Mouse (Mus musculus) adrenal gland, postnatal 25 days (tissue): ENCODE results near the gene Samhd1. TPM values are rescaled to one million over a fixed set of nuclear protein-coding genes. Genes with fewer than 3 reads are reported as not detected.
A peak's percentile ranks its signal among the peaks of the same experiment; 100 is the strongest.

Experiments
- DNase-seq: peaks from one replicate; pipeline ENCODE4 v3.0.0; 2021; ENCODE audit warnings: mixed read lengths
- total RNA-seq: library from RNA; stranded (reverse); gene quantifications from 2 replicates; pipeline ENCODE4 v1.2.3, GENCODE M21; 2021

The Samhd1 gene
- total RNA-seq, 1 experiment from 2014 or later: 26.1 TPM

DNA sequence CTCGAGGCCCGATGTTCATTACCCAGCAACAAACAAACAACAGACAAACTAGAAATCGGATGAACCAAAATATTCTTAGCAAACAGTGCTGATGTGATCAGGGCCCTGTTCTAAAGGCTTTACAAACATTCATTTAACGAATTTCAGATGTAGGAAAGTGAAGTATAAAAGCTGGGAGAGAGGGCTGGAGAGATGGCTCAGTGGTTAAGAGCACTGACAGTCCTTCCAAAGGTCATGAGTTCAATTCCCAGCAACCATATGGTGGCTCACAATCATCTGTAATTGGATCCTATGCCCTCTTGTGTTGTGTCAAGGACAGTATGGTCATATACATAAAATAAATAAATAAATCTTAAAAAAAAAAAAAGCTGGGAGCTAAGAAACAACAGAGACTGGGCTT is 1.1 kb upstream of the Samhd1 start:
- DNase-seq: no peak

DNA sequence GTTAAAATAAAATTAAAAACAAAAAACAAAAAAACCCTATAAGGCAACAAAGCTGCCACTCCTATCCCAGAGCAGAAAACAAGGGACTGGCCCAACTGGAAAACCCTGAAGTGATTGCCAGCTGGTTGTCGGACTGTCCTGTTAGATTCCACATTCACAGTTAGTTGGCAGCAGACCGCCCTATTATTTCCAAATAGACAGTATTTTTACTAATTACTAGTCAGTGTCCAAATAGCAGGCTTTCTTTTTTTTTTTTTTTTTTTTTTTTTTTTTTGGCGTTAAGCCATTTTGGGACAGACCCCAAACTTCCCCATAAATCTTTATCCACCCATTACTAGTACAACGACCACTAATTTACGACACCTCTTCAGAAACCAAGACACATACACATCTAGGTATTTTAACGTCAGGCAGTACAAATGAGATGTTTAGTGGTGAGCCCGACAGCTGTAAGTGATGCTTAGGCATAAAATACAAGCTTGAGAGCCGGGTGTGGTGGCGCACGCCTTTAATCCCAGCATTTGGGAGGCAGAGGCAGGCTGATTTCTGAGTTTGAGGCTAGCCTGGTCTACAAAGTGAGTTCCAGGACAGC is 560 bp upstream of the Samhd1 start:
- no peak for DNase-seq

DNA sequence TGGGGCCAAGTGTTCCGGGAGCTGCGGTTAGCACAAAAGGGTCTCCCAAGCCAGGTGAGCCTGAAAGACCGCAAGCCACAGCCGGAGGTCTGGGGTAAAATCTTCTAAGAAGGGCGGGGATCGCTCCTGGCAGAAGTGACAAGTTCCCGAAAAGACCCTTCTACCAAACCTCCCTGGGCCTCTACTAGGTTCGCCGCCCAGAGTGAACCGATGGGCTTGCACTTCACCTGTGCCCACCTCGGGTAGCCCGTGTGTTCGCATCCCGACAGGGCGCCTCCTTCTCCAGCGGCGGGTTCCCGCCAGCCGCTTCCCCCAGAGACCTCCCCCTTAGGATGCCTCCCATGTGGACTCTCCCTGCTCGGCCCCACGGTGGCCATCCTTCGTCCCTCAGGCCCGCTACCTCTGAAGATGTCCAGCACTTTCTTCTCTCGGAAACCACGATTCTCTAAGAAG is 560 bp downstream of the Samhd1 start:
- peak; percentile 25 for DNase-seq

DNA sequence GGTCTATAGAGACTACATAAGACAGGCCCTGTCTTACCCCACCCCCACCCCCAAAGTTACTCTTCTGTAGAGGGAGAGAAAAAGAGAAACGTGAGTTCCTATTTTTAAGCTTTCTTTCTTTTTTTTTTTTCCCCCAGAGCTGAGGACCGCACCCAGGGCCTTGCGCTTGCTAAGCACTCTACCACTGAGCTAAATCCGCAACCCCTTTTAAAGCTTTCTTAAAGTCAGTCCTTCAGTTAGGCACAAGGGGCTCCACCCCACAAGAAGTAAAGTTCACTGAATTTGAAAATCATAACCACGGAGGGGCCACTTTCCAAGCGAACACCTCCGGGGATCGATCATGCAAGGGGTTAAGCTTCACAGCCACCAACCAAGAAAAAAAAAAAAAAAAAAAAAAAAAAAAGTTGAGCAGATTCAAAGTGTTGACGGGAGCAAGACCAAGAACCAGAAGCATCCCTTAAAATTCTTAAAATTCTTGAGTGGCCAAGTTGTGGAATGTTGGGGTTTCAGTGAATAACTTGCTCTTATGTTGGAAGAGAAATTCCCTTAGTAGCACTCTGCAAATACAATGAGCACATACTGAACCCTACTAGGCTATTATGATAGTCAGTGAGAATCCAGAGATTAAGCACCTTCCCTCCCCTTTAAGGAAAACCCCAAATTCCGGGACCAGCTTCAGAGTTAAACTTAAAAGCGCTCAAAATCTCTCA is 1.1 kb downstream of the Samhd1 start:
- DNase-seq: no peak

DNA sequence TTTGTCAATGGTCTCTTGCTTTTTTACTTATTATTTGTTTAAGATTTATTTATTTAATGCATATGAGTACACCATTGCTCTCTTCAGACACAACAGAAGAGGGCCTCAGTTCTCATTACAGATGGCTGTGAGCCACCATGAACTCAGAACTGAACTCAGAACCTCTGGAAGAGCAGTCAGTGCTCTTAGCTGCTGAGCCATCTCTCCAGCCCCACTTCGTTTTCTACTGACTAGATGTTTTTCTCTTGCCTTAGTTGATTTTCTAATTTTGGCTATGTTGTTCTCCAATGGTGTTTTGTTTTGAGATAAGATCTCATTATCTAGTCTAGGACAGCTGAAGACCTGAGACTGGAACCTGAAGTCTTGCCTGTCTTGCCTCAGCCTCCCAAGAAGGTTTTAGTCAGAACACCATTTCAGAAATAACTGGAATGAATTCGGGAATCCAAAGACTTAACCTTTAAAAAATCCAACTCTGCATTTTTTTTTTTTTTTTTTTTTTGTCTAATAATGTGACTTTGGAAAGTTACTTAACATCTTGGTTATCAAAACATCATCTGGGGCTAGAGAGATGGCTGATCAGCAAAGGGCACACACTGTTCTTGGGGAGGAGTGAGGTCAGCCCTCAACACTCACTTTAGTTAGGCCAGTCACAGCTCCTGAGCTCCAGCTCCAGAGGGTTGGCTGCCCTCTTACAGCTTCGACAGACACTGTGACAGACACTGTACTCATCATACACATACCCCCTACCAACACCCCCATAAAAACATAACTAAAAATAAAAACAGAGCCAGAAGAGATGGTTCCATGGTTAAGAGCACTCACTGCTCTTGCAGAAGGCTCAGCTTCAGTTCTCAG is 2.2 kb downstream of the Samhd1 start:
- DNase-seq: no peak

DNA sequence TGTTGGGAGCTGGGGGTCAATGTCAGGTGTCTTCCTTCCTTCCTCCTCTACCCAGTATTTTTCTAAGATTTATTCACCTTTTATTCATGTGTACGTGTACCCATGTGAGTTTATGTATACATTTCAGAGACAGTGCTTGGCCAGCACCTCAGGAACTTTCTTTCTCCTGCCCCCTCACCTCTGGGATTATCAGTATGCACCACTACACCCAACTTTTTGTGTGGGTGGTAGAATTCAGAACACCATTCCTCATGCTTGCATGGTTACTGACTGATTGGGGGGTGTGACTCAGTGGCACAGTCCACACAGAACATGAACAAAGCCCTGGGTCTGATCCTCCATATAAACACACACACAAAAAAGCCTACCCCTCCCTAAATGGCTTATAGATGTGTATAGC is 3.0 kb downstream of the Samhd1 start:
- no peak for DNase-seq

DNA sequence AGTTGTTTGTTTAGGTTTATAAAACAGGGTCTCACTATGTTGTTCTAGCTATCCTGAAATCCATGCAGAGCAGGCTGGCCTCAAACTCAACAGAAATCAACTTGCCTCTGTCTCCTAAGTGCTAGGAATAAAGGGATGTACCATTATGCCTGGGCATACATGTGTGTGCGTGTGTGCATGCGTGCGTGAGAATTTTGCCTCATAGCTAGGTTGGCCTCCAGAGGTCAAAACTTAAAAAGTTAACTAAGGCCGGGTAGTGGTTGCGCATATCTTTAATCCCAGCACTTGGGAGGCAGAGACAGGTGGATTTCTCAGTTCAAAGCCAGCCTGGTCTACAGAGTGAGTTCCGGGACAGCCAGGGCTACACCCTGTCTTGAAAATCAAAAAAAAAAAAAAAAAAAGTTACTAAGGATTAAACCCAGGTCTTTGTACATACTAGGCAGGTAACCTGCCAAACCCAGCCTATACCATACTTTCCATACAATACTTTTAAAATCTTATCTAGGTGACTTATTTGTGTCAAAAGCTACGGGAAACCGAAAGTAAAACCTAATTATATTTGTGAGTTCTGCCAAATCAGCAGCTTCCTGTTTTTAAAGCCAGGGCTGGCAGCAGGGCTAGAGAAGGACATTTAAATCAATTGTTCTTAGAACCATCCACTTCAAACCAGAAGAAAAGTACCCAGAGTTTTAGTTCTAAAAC is 4.1 kb downstream of the Samhd1 start:
- no peak for DNase-seq

DNA sequence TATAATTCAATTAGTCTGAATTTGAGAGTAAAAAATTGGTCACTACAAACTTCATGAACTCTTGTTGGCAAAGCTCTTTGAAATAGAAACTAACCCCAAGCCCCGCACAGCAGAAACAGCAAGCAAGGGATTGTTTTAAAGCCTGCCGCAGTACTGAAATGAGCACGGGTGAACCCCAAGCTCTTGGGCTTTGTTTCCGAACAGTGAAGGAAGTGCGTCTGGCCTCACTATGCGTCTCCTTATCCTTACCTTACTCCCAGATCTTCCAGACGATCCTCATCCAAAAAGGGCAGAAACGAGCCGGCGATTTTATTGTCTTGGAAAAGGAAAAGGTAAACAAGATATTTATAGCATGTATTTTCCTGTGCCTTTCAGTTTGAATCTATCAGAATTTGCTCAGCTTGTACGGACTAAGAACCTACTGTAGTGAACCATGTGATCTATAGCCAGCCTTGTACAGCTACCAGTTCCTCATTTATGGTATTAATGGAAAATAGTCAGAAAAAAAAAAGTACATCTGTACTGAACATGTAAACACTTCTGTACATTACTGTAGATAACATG is 5.4 kb downstream of the Samhd1 start:
- no peak for DNase-seq

DNA sequence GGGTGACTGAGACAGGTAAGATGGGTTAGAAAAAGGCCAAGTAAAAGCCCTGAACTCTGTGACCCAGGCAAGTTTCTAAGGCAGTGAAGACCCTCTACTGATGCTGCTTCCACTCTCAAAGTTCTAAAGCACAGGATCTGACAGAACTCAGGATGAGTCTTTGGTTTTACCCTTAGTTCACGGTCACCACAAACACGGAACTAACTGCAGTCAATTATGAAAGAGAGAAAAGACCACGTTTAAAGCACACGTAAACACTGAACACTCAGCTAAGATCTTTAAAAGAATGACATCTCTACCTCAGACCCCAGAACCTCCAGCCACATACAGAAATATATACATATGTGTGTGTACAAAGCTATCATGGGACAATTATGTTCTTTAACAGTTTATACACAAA is 6.0 kb downstream of the Samhd1 start:
- no peak for DNase-seq

DNA sequence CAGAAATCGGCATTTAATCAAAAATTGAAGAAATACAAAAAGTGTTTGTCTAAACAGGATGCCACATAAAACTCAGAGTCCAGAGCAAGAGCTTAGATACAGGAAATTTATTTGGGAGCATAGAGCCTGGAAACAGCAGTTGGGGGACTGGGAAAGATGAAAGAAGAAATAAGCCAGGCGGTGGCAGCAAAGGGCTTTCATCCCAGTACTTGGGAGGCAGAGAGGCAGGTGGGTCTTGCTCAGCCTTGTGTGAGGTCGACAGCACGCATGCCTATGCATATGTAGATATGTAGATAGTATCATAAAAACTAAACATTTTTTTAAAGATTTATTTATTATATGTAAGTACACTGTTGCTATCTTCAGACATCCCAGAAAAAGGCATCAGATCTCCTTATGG is 7.0 kb downstream of the Samhd1 start:
- no peak for DNase-seq

DNA sequence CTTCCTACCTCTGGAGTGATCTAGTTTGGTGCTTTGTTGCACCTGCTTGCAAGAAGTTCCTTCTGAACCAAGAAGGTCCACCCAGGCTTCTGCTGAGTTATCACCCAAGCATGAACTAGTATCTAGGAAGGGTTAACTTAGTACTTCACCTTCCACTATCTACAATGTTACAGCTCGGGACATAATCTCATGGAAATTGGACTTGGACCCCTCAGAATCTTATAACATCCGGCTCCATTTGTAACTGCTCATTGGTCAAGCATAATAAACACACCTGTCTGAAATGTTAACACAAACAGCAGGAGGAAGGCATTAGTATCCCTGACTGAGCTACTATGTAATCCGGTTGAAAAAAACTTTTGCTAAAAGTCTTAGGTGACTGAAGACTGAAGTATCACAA is 7.7 kb downstream of the Samhd1 start:
- DNase-seq: no peak

DNA sequence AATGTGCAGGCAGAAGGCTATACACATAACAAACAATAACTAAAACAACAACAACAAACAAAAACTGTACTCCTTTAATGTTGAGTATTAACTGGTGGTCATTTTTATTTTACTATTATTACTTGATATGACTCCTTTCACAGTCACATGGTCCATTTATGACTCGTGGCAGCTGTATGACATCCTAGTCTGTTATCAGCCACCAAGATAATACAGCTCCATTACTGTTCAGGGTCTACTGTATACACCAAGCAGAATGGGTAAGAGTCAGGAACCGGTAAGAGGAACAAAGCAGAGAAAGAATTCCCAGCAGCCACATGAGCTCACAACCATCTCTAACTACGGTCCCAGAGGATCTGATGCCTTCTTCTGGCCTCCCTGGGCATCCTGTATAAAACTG is 9.8 kb downstream of the Samhd1 start:
- no peak for DNase-seq

DNA sequence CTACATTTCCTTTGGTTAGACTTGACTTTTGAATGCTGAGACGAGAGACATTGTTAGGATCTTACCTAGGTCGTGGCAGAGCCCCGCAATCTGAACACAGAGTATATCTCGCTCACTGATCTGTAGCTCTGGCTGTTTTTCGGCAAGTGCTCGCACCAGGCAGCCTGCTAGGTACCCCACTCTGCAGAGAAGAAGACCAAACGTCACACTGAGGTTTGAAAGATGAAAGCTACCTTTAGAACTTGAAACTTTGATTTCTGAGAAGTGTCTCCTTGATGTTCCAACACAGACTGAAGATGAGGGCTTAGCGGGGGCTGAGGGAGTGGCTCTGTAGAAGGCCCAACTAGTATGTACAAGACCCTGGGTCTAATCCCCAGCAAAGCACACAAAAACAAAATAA is 13.3 kb downstream of the Samhd1 start:
- no peak for DNase-seq

DNA sequence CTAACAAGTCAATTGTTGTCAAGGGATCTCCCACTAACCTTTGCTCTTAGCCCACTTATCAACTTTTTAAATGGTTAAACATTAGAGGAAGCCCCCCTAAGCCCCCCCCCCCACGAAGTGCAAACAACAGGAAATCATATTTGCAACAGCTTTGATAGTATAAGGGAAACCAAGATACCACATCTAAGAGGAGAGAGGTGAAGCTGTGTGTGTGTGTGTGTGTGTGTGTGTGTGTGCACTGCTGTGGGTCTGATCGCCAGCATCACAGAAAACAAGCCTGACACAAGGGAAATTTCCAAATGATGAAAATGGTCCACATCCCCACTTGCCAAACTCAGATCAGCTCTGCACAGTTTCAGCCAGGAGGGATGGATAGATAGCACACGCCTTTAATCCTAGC is 16.0 kb downstream of the Samhd1 start:
- no peak for DNase-seq

DNA sequence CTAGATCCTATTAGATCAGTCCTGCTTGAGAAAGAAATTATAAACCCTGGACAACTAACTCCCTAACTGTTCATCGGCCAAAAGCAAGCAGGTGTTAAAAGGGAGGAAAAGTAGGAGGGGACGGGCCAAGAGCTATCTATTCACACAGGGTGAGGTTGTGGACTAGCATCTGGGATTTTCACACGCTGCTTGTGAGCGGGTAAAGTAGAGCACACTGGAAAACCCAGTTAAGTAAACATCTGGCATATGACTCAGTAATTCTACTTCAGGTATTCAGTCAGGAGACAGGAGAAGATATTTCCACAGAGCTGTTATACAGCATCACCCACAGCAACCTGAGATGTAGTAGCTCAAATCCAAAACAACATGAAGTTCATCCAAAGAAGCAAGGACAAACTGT is 16.5 kb downstream of the Samhd1 start:
- no peak for DNase-seq

DNA sequence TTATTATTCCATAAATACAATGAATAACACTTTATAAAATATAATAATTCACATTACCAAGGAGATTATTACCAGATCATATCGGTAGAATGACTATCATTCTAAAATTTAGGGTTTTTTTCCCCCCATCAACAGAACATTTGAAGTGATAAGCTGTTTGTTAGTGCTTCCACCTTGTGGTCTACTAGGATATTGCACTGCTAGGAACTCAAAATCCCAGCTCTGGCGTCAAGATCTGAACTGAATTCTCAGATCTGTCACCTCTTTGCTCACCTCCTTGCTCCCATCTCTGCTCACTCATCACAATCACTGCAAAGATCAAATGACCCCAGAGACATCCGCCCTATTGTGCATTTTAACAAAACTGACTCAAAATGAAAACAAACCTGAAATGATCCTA is 18.1 kb downstream of the Samhd1 start:
- DNase-seq: no peak

DNA sequence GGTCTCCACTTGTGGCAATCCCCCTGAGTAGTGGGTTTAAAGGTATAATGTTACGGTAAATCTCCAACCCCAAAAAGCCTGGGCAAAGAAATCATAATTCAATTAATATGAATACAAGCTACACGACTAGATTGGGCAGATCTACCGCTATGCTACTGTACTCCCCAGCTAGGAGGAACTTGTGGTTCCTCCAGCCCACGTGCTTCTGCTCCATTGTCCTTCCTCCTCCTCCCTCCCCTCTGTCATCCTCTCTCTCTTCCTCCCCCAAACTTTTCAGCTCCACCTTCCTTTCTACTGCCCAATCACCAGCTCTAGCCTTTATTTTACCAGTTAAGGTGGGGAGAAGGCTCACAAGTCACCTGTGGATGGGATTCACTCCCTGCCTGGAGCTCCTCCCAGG is 26.8 kb downstream of the Samhd1 start:
- DNase-seq: no peak

DNA sequence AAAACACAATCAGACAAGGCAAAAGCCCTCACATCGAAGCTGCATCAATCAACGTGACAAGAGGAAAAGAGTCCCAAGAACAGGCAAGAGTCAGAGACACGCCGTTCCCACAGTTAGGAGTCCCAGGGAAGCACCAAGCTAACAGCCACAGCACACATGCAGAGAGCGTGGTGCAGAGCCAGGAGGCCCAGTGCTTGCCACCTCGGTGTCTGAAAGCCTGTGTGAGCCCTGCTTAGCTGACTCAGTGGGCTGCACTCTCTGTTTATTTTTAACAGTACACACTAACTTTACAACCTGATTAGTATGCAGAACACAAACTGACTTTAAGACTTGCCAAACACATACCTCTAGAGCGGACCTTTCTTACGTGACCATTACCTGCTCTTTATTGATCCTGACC is 30.6 kb downstream of the Samhd1 start:
- no peak for DNase-seq

DNA sequence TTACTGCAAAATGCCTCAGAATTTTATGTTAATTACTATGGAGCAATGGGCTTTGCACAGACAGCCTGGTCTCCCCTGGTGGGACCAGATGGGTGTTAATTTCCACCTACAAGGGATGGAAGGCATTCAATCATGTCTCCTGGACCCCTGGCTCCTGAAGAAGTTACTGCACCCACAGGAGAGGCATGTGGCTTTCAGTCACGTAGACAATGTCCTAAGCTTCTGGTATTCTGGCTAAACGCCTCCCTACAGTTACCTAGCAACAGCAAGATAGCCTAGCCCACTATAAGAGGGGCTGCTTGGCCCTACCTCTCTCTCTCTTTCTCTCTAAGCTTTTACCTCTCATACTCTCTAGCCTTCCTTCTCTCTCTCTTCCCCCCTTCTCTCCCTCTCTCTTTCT is 32.8 kb downstream of the Samhd1 start:
- DNase-seq: no peak

DNA sequence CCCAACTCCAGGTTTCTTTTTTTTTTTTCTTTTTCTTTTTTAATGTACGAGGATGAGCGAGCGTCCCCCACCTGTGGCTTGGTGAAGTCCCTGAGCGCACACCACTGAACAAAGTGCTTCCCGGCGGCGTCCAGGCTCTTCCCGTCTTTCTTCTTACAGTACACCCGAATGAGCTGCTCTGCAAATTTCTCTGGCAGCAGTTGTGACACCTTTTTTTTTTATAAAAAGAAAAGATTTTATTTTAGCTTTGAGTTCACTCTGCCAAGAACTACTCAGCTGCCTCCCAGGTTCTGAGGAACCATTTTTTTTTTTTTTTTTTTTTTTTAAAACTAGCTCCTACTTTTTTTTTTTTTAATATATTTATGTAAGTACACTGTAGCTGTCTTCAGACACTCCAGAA is 33.4 kb downstream of the Samhd1 start:
- DNase-seq: no peak

DNA sequence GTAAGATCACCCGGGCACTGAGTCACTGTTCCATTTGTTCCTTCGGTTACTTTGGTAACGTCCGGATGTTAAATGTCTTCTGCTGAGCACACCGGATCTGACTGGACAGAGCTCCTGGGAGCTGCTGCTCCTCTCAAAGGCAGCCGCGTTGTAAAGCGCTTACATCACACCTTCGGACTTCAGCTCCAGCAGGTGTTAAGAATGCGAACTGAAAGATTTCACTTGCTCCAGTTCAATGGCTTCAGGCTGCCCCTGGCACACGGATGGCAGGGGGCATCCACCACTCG is 34.8 kb downstream of the Samhd1 start:
- DNase-seq: no peak

DNA sequence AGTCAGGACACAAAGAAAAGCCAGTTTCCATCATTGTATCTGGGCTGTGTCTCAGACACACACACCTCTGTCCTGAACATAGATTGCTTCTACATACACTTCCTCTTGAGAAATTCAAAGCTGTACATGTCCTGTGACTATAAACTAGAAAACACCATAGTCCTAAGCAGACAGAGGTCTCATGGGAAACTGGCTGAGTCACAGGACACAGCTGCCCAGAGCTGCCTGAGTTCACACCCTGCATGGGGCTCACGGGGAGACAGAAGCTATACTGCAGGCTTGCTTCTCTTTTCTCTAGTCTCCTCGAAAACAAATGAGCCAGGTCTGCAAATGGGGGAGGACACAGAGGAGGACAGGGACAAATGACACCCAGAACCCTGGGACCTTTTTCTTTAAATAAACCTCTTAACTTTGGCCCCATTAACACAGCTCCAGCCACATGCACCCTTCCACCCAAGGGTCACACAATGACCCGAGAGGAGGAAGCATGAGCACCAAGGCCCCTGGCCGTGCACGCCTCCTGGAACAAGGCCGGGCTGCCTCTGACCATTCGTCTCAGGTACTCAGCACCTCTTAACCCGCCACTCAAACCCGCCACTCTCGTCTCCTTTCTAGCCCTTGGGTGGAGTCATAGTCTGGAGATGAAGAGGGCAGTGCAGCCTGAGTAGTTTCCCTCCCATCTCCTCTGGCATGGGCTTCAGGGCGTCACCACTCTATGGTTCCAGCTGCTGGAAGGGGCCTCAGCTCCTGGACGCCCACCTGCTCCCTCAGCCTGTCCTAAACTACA is 35.3 kb downstream of the Samhd1 start:
- no peak for DNase-seq
